Mouse (Mus musculus): ENCODE measurements around the gene Ankrd44.

- no peak for TF ChIP-seq POLR2A (IDR thresholded peaks at IDR 0.05; ENCODE audit: borderline replicate concordance, insufficient read depth, low read length)
- TF ChIP-seq CTCF (IDR thresholded peaks at IDR 0.05; ENCODE audit: borderline replicate concordance, insufficient read depth, low read depth, low read length) = no peak
Observed at GRCm38 (mm10) chr1:54703466-54703865, 222.7 kb downstream of the Ankrd44 start.
